Mouse (Mus musculus): Measurements from ENCODE around the gene Hscb.

Hscb gene

DNA sequence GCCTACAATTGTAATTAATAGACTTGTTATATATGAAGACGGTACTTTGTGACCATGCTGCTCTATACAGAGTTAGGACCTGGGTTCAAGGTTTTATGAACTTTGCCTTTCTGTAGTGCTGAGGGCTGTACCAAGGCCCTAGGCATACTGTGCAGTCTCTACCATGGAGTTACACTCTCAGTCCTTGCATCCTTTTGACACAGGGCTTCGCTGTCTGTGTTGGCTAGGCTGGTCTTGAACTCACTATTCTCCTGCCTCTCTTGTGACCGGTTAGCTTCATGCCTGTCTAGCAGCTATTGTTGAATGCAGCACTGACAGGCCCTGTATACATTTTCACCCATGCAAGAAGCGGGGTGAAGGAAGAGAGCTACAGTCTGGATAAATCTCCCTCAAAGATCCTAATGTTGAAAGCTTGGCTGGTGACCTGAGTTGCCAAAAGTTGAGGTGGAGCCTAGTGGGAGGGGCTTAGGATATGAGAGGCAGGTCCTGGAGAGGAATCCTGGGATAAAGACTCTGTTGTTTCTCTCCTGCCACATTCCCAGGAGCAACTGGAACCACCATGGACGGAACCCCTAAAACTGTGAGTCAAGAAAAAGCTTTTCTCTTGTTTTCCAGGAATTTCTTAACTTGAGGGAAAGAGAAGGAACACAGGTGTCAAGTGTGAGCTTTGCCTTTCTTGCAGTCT is 8.4 kb downstream of the Hscb start:
- in situ Hi-C loops (cut with MboI, MseI): no loop called here

DNA sequence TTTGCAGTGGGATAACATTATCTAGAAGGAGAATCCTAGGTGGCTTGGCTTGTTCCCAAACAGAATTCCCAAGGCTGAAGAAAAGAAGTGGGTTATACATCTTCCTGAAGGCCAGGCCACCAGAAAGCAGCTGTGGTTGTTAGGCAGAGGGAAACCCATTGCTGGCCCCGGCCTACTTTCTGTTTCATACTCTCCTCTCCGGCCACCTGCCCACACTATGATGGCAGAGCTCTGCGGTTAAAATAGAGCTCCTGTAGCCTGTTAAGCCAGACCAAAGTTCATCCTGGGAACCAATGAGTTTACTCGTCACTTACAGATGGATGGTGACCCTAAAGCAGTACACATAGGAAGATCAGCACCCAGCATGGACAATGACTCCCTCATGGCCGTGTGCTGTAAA is 12.0 kb downstream of the Hscb start:
- in situ Hi-C loops (cut with MboI, MseI): no loop called here

DNA sequence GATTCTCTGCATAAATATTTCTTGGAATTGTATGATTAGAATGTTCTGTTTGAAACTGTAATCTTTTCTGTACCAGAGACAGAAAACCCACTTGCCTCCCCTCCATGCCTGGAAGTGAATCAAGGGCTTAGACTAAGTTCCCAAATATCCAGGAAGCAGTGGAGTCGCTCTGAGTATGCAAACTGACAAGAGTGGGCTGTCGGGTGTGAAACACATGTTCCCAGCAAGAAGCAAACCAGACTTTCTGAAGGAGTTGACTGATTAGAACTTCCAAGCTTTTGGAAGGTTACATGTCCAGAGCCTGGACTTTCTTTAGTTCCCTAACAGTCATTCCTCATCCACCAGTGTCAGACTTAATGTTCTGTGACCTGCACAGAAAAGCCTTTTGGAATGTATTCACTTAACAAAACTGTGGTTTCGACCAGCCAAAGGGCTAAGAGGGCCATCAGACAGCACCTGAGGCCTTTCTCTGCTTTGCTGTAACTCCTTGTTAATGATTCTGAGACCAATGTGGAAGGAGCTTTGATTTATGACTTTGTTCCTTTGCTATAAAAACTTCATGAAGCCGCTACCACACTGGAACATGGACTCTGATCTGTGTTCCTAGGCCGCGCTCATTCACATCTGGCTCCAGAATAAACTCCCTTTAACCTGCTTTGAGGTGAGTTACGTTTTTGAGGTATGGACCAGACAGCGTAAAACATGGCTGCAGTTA is 12.6 kb downstream of the Hscb start:
- in situ Hi-C loops (cut with MboI, MseI): no loop called here

DNA sequence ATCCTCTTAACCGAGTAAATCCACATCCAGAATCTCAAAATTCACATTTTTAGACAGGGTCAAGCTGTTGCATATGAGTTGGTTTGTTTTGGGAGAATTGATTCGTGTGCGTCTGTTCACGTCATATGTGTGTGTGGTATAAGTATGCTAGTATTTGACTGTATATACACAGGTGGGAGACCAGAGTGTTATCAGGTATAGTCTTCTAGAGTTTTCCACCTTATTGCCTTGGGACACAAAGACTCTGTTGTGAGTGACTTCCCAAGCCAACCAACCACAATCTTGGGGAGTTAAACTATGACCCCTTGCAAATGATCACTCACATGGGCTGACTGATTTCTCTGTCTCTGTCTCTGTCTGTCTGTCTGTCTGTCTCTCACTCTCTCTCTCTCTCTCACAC is 15.2 kb downstream of the Hscb start:
- in situ Hi-C loops (cut with MboI, MseI): no loop called here

DNA sequence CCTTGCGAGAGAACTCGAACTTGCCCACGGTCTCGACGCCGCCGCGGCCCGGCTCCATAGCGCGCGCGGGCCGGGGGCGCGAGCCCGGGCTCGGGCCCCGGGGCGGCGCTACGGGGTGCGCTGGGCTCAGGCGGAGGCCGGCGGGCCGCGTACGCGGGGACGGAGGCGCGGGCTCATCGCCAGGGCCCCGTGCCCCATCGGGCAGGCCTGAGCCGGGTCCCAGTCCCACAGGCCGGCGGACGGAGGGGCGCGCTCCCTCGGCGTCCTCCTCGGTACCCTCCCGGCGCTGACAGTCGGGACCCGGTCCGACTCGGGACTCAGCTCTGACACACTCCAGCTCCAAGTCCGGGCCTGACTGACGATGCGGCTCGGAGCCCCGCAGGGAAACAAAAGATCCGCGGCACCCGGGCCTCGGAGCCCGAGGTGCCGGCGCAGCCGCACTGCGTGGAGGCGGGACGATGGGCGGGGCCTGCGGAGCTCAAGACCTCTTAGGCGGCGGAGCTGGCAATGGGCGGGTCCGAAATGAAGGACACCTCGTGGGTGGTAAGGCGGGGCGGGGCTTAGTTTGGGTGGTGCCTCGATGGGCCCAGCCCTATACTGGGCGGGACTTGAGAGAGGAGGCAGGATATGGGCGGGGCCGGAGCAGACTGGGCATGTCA is 29.8 kb downstream of the Hscb start, which contains the start of gene Ulk1:
Ulk1 (minus strand) TSS at position 431 of the 659 bp plus-strand sequence.
- in situ Hi-C loops (cut with MboI, MseI): no loop called here

DNA sequence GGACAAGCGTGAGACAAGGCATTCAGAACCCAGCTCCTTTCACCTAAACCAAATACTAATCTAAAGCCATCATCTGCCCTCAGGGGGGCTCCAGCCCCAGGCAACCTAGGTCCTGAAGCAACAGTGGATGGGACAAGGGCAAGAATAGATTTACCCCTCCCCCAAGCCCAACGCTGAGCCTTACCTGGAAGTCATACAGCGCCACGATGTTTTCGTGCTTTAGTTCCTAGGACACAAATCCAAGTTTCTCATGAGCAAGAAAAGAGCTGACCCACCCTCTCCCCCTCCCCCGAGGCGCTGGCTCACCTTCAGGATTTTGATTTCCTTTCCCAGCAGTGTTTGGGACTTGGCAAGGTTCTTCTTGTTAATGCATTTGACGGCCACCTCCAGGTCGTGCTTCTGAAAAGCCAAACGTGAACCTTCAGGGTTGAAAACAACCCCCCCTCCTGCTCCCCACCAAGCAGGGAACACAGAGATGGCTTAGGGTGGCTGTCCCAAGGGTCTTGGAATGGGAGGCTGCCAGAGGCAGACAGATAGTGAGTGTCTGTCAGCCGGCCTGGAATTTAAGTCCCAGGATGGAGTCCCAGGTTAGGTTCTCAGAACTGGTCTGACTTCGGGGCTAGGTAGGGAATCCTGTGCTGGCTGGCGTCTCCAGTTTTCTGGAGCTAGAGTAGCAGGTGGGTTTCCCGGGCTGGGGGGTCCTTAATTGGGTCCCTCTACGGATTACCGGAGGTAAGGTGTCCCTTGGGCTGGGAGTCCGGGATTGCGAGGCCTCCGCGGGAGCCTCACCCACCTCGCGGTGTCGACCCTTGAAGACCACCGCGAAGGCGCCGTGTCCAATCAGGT is 30.5 kb downstream of the Hscb start:
- in situ Hi-C loops (cut with MboI, MseI): no loop called here

DNA sequence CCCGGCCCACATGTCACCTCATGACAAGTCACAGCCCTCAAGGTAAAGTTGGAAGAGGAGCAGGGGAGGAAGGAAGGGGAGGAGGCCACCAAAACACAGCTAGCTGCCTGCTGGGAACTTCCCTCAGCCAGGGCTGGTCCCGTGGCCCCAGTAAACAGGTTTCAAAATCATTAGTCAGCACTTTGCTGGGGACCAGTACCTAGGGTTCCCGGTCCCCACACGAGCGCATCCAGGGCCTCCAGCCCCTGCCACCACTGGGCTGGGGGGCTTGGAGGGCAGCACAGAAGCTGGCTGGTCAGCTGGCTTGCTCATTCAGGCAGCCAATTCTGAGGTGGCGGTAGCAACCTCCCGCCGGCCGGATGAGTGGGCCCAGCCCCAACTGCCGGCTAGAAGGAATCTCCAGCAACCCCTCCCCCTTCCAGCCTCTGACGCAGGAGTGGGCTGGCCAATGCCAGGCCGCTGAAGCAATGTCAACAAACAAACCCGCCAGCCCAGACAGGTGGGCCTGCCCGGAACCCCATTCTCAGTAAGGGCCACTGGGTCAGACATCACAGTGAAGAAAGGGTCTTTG is 31.4 kb downstream of the Hscb start:
- in situ Hi-C loops (cut with MboI, MseI): no loop called here

DNA sequence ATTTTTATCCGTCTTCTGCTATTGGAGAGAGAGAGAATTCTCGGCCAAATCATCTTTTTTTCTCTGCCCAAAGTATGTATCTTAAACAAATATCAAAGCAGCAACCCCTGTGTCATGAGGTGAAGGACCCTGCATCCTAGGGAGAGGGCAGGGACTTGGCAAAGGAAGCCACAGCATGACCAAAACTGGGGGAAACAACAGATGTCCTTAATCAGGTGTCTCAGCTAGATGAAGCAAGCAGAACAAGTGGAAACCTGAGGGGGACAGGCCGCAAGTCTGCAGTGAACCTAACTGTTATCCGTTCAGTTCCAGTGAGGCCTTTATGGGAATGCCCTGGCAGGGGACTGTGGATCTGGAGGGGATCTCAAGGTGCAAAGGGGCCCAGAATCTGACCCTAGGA is 32.1 kb downstream of the Hscb start:
- in situ Hi-C loops (cut with MboI, MseI): no loop called here

DNA sequence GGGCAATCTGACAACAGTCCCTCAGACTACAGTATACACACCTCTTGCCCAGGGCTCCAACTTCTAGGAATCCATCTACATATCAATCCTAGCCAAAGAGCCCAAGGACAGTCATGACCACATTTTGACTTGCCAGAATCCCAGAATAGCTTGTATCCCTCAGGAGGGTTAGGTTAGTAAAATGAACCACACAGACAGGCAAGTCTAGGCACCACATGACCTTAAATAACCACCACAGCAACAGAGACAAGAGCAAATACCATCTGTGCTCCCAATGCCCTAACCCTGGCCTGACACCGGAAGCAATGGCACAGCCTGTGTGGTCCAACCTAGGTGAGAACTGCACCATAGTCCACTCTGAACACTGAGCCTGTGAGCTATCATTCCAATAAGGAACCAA is 32.9 kb downstream of the Hscb start:
- in situ Hi-C loops (cut with MboI, MseI): no loop called here

DNA sequence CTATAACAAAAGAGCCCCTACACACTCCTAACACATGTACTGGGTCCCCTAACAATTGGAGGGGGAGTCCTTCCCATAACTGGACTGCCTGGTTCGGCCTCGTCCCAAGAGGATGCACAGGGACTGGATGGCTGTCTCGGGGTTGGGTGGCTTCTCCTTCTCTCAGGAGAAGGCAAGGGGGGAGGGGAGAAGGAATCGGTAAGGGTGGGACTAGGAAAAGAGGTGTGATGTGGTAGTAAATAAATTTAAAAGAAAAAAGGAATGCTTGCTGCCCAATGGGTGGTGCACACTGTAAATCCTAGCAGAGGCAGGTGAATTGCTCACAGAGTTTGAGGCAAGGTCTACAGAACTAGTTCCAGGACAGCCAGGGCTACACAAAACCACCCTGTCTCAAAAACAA is 33.4 kb downstream of the Hscb start:
- in situ Hi-C loops (cut with MboI, MseI): no loop called here

DNA sequence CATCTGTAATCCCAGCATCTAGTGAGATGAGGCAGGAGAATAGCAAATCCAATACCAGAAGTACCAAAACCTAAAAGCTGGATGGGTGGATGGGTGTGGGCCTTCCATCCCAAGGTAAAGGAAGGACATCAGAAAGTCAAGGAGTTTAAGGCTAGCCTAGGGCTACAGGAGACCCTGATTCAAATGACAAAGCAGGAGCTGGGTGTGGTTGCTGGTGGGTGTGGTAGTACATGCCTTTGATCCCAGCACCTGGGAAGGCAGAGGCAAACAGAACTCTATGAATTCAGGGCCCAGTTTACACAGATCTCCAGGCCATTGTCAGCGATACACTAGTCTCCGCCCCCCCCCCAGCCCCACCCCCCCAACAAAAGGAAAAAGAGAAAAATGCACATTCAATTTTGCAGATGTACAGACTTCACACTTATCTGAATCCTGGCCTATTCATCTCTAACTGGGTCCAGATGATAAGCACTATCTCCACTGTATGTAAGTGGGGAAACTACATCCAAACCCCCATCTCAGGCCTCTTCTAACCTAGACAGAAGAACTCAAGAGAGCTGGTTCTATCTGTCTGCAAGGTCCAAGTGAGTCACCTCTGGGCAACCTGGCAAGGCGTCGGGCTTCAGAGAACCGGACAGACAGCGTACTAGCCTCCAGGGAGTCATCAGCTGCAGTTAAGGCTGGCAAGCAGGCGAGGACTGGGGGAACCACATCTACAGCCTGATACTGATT is 35.4 kb downstream of the Hscb start:
- in situ Hi-C loops (cut with MboI, MseI): no loop called here

DNA sequence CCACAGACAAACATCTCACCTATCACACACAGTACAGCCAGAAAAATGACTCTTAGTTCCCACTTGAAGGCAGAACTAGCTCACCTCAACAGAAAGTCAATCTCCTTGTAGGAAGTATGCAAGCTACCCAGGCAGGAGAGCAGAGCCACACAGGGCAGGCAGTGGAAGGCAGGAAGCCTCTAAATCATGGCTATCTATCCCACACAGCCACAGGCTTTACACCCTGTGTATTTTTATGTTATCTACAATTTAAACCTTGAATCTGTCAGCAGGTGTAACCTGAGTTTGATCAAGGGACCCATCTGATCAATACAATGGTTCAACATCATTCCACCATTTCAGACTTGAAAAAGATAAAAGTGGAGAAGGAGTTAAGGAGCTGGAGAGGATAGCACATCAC is 36.8 kb downstream of the Hscb start:
- in situ Hi-C loops (cut with MboI, MseI): no loop called here

DNA sequence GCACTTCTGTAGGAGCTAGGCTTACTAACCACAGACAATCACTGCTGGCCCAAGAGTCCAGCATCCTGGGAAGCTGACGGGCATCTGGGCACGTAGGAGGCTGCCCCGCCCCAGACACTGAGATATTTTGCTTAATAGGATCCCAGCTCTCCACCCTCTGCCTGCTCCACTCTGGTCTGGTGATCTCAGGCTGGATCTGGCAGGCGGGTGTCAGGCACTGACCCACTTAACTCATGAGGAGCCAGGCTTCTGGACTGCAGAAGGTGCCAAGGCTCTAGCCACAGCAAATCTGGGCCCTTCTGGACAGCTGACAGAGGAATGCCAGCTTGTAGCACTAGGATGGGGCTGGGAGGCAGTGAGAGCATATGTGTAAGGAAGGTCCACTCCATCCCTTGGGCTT is 37.4 kb downstream of the Hscb start:
- in situ Hi-C loops (cut with MboI, MseI): no loop called here

DNA sequence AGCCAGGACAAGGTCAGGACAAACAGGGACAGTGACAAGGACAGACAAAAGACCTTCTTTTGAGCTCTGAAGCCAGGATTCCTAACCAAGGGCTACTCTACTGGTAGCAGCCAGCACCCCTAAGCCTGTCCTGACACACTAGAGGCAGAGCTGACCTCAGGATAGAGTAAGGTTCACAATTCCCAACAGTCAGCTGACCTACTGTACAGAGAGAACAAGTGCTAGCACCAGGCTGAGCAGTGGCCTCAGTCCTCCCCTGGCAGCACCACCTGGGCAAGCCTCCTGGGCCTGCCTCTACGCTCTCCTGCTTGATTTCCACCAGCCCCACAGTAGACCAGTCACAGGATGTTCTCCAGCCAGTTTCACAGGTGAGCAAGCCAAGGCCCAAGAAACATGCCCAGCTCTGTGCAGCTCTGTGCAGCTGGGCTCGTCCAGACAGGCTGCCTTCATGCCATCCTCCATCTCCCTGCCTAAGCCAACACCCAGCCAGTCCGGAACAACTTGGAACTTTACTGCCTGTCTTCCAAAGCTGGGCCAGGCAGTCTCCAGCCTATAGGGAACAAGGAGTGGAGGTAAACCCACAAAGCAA is 38.4 kb downstream of the Hscb start:
- in situ Hi-C loops (cut with MboI, MseI): no loop called here

DNA sequence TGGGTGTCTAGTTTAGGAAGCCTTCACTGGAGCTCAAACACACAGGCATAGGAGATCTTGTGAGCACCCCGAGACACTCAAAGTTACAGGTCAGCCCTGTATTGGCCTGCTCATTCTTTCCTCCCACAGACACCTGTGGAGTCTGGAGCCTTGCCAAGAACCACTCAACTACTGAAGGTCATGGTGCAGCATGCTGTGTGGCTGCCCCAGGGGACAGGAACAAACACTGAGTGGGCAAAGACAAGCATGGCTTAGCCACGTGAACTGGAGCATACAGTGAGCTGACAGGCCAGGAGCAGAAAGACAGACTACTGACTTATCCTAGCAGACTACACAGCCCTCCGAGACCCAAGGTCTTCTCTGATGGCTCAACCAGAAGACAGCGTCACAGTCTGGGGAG is 41.9 kb downstream of the Hscb start:
- in situ Hi-C loops (cut with MboI, MseI): loop anchor here (10.0 kb wide), 1 partner anchor 1243 kb away; the partner anchor contains the start of gene Crlf2

DNA sequence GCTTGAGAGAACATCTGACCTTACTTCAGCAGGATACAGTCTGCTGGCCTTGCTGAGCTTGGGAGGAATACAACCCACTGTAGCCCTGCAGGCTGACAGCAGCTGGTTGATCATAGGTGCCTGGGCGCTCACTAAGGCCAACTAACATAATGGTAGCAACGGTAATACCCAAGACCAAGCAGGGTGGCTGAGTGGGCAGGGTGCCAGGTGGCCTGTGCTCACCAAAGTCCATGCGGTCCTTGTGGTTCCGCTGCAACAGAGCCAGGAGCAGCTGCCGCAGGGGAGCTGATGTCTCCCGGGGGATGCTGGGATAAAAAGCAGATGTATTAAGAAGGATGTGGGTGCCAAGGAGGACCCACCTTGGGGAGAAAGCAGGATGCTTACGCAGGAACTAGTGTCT is 45.2 kb downstream of the Hscb start:
- in situ Hi-C loops (cut with MboI, MseI): loop anchor here (10.0 kb wide), 1 partner anchor 1240 kb away; the partner anchor contains the start of gene Crlf2

DNA sequence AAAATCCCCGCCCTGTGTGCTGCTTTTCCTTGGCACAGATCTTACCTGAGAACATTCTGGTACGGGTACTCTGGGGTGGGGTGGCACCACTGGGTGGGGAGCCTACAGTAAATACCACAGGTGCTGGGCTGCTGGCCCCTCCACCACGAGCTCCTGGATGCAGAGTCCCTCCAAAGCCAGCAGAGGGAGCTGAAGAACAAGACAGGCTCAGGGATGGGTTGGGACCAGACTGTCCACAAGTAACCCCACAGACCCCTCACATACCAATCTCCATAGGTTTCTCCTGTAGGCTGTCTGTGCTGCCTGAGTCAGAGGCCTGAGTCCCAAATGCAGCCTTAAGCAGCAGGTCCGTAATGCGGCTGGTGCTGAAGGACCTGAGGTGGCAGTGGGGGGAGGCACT is 50.9 kb downstream of the Hscb start:
- in situ Hi-C loops (cut with MboI, MseI): no loop called here

DNA sequence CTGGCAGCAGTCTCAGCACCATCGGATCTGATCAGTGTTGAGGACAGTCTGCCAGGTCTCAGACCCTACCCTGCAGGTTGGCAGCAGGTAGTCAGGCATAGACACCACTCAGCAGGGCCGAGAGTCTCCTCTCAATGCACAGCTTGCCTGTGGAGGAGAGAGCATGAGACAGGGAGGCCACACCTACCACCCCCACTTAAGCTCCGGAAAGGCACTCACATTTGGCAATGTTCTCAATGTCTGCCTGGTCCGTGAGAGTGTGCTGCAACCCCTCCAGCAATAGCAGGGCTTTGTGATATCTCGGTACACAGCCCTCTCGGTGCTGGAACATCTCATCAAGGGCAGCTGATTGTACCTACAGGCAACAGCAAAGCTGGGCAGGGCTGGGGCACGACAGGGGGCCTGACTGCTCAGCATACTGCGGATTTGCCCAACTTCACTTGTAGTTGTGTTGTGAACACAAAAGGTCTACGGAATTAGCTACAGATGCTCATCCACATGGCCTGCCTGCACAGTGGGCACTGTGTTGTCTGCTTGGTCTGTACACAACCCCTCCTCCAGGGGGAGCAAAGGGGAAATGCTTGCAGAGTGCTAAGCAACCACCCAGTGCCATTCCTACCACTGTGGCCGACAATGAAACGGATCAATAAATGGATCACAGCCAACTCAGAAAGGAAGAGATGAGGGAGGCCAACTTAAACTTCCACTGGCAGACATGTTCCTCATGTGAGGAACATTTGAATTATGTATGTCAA is 53.3 kb downstream of the Hscb start:
- in situ Hi-C loops (cut with MboI, MseI): no loop called here

DNA sequence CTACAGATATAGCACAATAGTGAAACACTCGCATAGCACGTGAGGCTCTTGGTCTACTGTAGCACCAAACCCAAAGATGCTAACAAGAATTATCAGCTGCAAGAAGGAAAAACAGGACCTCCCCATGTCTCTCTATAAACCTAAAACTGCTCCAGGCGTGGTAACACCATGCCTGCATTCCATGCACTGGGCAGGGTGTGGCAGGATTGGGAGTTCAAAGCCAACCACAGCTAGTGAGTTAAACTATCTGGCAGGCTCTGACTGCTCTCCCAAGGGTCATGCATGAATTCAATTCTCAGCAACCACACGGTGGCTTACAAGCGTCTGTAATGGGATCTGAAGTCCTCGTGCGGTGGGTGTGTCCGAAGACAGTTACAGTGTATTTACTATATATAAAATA is 56.4 kb downstream of the Hscb start:
- in situ Hi-C loops (cut with MboI, MseI): no loop called here

Data from T-helper 2 cell (primary cell).